Mouse (Mus musculus) forebrain, embryonic 14.5 days (tissue): Measurements from ENCODE around the gene Ghrhr. TPM values are rescaled to one million over a fixed set of nuclear protein-coding genes. Genes with fewer than 3 reads are reported as not detected.

Experiments used
- ATAC-seq: fragments of 200-750 bp; cut with Nextera tagmentation; 2 replicates; pipeline ENCODE4 v1.8.0; 2017; ENCODE audit warnings: mild to moderate bottlenecking, moderate library complexity
- DNase-seq: peaks from one replicate; pipeline ENCODE4 v3.0.0-alpha.2; 2015; ENCODE audit warnings: low spot score
- H3K27ac ChIP-seq: fragments of 300-500 bp; sonication (generic); 2 replicates; pipeline ENCODE4 v1.5.1; 2014; ENCODE audit warnings: low read depth, mild to moderate bottlenecking, control low read depth, low read length, moderate library complexity
- H3K27me3 ChIP-seq: fragments of 300-500 bp; sonication (generic); replicated peaks from 2 replicates; pipeline ENCODE4 v1.6.1; 2014; ENCODE audit warnings: low read length, control low read depth, mixed read lengths; ENCODE audit not compliant: control insufficient read depth, insufficient read depth
- H3K36me3 ChIP-seq: fragments of 300-500 bp; sonication (generic); 2 replicates; pipeline ENCODE4 v1.6.1; 2014; ENCODE audit warnings: low read length, control low read depth; ENCODE audit not compliant: control insufficient read depth, insufficient read depth
- H3K4me1 ChIP-seq: fragments of 300-500 bp; sonication (generic); 2 replicates; pipeline ENCODE4 v1.6.1; 2014; ENCODE audit warnings: antibody characterized with exemption, low read length, control low read depth; ENCODE audit not compliant: control insufficient read depth, insufficient read depth
- H3K4me2 ChIP-seq: fragments of 300-500 bp; sonication (generic); 2 replicates; pipeline ENCODE4 v1.6.1; 2014; ENCODE audit warnings: mild to moderate bottlenecking, control low read depth, low read length
- H3K4me3 ChIP-seq: fragments of 300-500 bp; sonication (generic); 2 replicates; pipeline ENCODE4 v1.5.1; 2014; ENCODE audit warnings: low read depth, low read length, control low read depth
- H3K9ac ChIP-seq: fragments of 300-500 bp; sonication (generic); 2 replicates; pipeline ENCODE4 v1.6.1; 2014; ENCODE audit warnings: mild to moderate bottlenecking, low read length, control low read depth, moderate library complexity
- H3K9me3 ChIP-seq: fragments of 300-500 bp; sonication (generic); replicated peaks from 2 replicates; pipeline ENCODE4 v1.6.1; 2016; ENCODE audit warnings: low read length, control low read depth, mixed read lengths; ENCODE audit not compliant: control insufficient read depth
- WGBS: fragments of 180-500 bp; shearing (Covaris S2); extraction: QIAGEN DNeasy Blood & Tissue Kit; methylation state at CpG from one replicate; pipeline ENCODE4 v1.1.7; 2014; 5-methylcytosine and 5-hydroxymethylcytosine counted together
- polyA plus RNA-seq: library from polyadenylated mRNA; unstranded; fragments of >200 nt; fragmentation: Nextera tagmentation; extraction: Ambion mirVana; gene quantifications from 2 replicates; pipeline ENCODE4 v1.2.1, GENCODE M21; 2014

Ghrhr gene
- polyA plus RNA-seq, 1 experiment from 2014 or later: not detected

GRCm38 (mm10) chr6:55381966-55382365 lies 5.9 kb downstream of the Ghrhr start:
- H3K4me2 ChIP-seq: no peak overlapping the region
- no peaks in the 10 kb centered on the region for H3K27me3 ChIP-seq
- ATAC-seq (no peak), DNase-seq (no peak)
- no peak overlapping the region for H3K4me3 ChIP-seq
- H3K27ac ChIP-seq: no peak overlapping the region
- H3K9me3 ChIP-seq: no peaks in the 10 kb centered on the region
- 53% methylated on average over 4 of the region's 4 CpGs for WGBS
- no peaks in the 10 kb centered on the region for H3K36me3 ChIP-seq
- H3K4me1 ChIP-seq: no peaks in the 10 kb centered on the region
- no peak overlapping the region for H3K9ac ChIP-seq

DNA sequence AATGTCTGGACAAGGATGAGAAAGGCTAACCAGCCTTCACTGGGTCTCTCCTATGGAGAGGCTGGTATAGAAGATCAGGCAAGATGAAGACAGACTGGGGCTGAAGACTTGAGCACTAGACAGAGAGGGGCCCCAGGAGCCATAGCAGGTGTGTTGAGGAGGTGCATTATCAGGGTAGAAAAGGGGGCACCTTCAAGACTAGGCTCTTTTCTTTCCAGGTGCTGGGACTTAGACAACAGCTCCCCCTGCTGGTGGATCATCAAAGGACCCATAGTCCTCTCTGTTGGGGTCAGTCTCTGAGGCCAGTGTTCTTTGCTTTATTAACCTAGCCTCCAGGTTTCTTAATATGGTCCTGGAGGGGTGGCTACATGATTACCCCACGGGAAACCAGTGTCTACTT lies 7.8 kb downstream of the Ghrhr start:
- H3K27me3 ChIP-seq: no peaks in the 10 kb centered on the region
- H3K36me3 ChIP-seq: no peaks in the 10 kb centered on the region
- no peak overlapping the region for H3K4me2 ChIP-seq
- DNase-seq (no peak), ATAC-seq (no peak)
- no peaks in the 10 kb centered on the region for H3K9me3 ChIP-seq
- H3K27ac ChIP-seq: no peak overlapping the region
- WGBS: 17% methylated on average over 1 of the region's 1 CpGs
- no peak overlapping the region for H3K9ac ChIP-seq
- H3K4me3 ChIP-seq: no peak overlapping the region
- peaks cover 9% of the 10 kb centered on the region for H3K4me1 ChIP-seq

GRCm38 (mm10) chr6:55384356-55384951 lies 8.4 kb downstream of the Ghrhr start:
- no peak overlapping the region for H3K27ac ChIP-seq
- no peaks in the 10 kb centered on the region for H3K27me3 ChIP-seq
- no peak overlapping the region for H3K4me3 ChIP-seq
- H3K36me3 ChIP-seq: no peaks in the 10 kb centered on the region
- 78% methylated on average over 5 of the region's 5 CpGs for WGBS
- DNase-seq (no peak), ATAC-seq (no peak)
- no peaks in the 10 kb centered on the region for H3K9me3 ChIP-seq
- H3K4me1 ChIP-seq: peaks cover 12% of the 10 kb centered on the region
- no peak overlapping the region for H3K9ac ChIP-seq
- no peak overlapping the region for H3K4me2 ChIP-seq

GRCm38 (mm10) chr6:55388546-55389169 lies 12.6 kb downstream of the Ghrhr start:
- ATAC-seq: peak; percentile 78
- H3K9ac ChIP-seq: no peak overlapping the region
- peak; percentile 82 for DNase-seq
- 28% methylated on average over 12 of the region's 12 CpGs for WGBS
- H3K27ac ChIP-seq: peak overlapping the region; percentile 87
- H3K4me2 ChIP-seq: no peak overlapping the region; the same call in 1 of the 2 replicates
- no peaks in the 10 kb centered on the region for H3K9me3 ChIP-seq
- H3K36me3 ChIP-seq: no peaks in the 10 kb centered on the region
- peaks cover 18% of the 10 kb centered on the region for H3K4me1 ChIP-seq
- H3K4me3 ChIP-seq: no peak overlapping the region
- H3K27me3 ChIP-seq: no peaks in the 10 kb centered on the region

DNA sequence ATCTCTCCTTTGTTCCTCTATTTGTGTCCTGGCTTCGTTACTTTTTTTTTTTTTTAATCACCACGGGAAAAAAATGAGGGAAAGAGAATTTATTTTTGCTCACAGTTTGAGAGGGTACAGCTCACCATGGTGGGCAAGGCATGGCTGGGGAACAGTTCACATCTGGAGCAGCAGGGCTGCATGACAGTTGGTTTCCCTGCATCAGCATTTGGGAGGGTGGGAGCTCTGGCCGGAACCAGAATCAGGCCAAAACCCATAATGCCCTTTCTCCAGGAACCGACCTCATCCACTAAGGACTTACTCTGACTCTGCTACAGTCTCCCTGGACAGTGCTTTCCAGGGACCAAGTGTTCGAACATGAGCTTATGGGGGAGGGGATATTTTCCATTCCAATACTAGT lies 13.2 kb downstream of the Ghrhr start:
- H3K4me3 ChIP-seq: no peak overlapping the region
- H3K36me3 ChIP-seq: no peaks in the 10 kb centered on the region
- WGBS: 60% methylated on average over 5 of the region's 5 CpGs
- H3K4me2 ChIP-seq: no peak overlapping the region
- peak overlapping the region; percentile 87 for H3K27ac ChIP-seq
- peaks cover 18% of the 10 kb centered on the region for H3K4me1 ChIP-seq
- DNase-seq (no peak), ATAC-seq (no peak)
- H3K9ac ChIP-seq: no peak overlapping the region
- H3K27me3 ChIP-seq: no peaks in the 10 kb centered on the region
- H3K9me3 ChIP-seq: no peaks in the 10 kb centered on the region

DNA sequence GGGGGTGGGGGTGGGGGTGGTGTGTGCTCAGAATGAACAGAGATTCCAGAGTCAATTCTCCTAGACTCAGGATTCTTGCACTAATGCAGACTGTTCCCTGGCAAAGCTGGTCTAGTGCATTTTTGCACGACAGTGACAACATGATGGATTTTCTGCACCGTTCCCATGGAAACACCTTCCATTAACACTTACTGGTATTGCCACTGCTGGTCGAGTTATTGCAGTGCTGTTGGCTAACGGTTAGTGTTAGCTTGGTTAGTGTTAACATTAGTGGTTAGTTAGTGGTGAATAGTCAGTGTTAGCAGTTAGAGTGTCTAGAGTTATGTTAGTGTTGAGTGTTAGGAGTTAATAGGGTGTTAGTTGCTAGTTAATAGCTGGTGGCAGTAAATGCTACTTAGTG lies 15.7 kb downstream of the Ghrhr start:
- ATAC-seq: no peak
- H3K9me3 ChIP-seq: no peaks in the 10 kb centered on the region
- DNase-seq: peak; percentile 72
- H3K27me3 ChIP-seq: no peaks in the 10 kb centered on the region
- no peak overlapping the region for H3K4me2 ChIP-seq
- H3K4me3 ChIP-seq: no peak overlapping the region
- no peak overlapping the region for H3K9ac ChIP-seq
- 45% methylated on average over 4 of the region's 4 CpGs for WGBS
- H3K36me3 ChIP-seq: no peaks in the 10 kb centered on the region
- no peak overlapping the region for H3K27ac ChIP-seq
- H3K4me1 ChIP-seq: peaks cover 35% of the 10 kb centered on the region

DNA sequence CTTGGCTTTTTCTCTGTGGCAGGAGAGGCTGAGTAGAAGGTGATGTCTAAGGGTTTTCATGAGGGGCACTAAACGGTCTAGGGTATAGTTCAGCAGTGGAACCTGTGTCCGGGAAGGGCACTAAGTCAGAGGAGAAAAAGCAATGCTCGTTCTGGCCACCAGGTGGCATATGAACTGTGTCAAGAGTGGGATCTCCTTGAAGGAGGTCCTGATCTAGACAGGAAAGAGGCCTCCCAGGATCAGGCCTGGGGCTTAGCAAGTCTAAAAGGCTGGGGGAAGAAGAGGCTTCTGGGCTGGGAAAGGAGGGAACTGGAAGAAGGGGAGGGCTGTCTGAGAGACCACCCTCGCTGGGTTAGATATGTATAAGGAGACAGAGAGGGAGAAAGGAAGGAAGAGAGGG lies 16.4 kb downstream of the Ghrhr start:
- Histone ChIP-seq H3K27me3 (no peaks in the 10 kb centered on the region), H3K9ac (no peak overlapping the region), H3K4me2 (no peak overlapping the region), H3K27ac (no peak overlapping the region), H3K4me1 (peaks cover 37% of the 10 kb centered on the region), H3K9me3 (no peaks in the 10 kb centered on the region), H3K36me3 (no peaks in the 10 kb centered on the region), H3K4me3 (no peak overlapping the region)
- ATAC-seq (no peak), DNase-seq (peak; percentile 87)
- whole genome bisulfite sequencing: 16% methylated on average over 4 of the region's 4 CpGs

DNA sequence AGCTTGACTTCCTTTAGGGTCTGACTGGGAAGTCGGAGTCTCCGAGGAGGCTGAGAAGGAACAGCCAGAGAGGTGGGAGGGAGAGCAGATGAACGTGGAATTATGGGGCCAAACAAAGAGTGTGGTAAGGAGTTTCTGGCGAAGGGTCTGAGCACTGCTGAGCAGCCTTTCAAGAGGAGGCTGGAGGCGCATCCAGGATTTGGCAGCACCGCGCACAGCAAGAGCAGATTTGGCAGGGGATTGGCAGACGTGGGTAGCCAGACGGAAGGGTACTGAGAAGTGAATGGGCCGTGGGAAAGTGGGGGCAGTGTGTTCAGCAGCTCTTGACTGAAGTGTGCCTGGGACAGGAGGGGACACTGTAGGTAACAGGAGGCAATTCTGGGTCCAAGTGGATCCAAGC lies 18.8 kb downstream of the Ghrhr start:
- H3K4me3 ChIP-seq: no peak overlapping the region
- DNase-seq: peak; percentile 86
- 0 out of 2 replicates have a peak overlapping the region, but pooled peaks have one; percentile 44 for H3K27ac ChIP-seq
- H3K4me2 ChIP-seq: no peak overlapping the region
- peak; percentile 50 for ATAC-seq
- WGBS: 30% methylated on average over 10 of the region's 10 CpGs
- H3K4me1 ChIP-seq: peaks cover 42% of the 10 kb centered on the region
- no peak overlapping the region for H3K9ac ChIP-seq
- no peaks in the 10 kb centered on the region for H3K27me3 ChIP-seq
- no peaks in the 10 kb centered on the region for H3K36me3 ChIP-seq
- H3K9me3 ChIP-seq: no peaks in the 10 kb centered on the region

DNA sequence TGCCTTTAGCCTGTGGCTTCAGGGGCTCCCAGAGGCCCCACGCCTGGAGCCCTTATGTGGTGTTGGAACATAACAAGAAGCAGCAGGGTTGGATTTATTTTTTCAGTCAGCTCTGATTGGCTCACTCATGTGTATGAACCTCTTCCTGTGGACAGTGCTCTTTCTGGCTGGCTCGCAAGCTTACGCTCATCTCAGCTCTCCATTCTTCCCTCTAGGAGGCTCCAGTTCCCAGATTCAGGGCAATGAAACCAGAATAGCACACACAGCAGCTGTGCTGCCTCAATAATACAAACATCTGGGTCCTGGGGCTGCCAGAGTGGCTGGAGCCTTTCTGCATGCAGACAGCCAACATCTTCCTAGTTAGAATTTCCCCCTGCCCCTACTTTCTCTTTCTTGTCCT lies 20.1 kb downstream of the Ghrhr start:
- 62% methylated on average over 3 of the region's 3 CpGs for WGBS

More for the DNA sequence above, 20.1 kb downstream of the Ghrhr start:
- Histone ChIP-seq H3K27ac (0 out of 2 replicates have a peak overlapping the region, but pooled peaks have one; percentile 41), H3K36me3 (no peaks in the 10 kb centered on the region), H3K27me3 (no peaks in the 10 kb centered on the region), H3K4me2 (no peak overlapping the region), H3K4me3 (no peak overlapping the region), H3K4me1 (peaks cover 50% of the 10 kb centered on the region), H3K9ac (no peak overlapping the region), H3K9me3 (no peaks in the 10 kb centered on the region)
- no peak for DNase-seq
- ATAC-seq: no peak
